Mouse (Mus musculus): Measurements from ENCODE around the gene Ltbp4.

GRCm38 (mm10) chr7:27330709-27331540 lies 6.6 kb downstream of the Ltbp4 start:
- TF ChIP-seq USF1 (IDR thresholded peaks at IDR 0.05; ENCODE audit: low read depth, low read length): 0 out of 2 replicates have a peak, but pooled peaks have one; percentile 16
- TF ChIP-seq RAD21 (IDR thresholded peaks at IDR 0.05; ENCODE audit: low read depth, low read length): no peak
- no peak for TF ChIP-seq MAFK (IDR thresholded peaks at IDR 0.05; ENCODE audit: borderline replicate concordance, low read depth, low read length)
- TF ChIP-seq CTCF (IDR thresholded peaks at IDR 0.05 in 2 of 3, conservative IDR thresholded peaks at IDR 0.05 in 1 of 3; ENCODE audit: control insufficient read depth in 1 of 3, insufficient read depth in 1 of 3, low read depth in 2 of 3, low read length in 3 of 3, poor library complexity in 1 of 3, severe bottlenecking in 1 of 3): no peak
- no peak; a peak in 1 of 4 replicates for TF ChIP-seq POLR2A (IDR thresholded peaks at IDR 0.05; ENCODE audit: control insufficient read depth in 1 of 2, insufficient read depth in 1 of 2, low read depth in 1 of 2, low read length in 2 of 2, poor library complexity in 1 of 2)
